Mouse (Mus musculus): ENCODE data around the gene Csl. TPM values are rescaled to one million over a fixed set of nuclear protein-coding genes. Genes with fewer than 3 reads are reported as not detected.

Csl gene
- polyA plus RNA-seq (2014; fragmentation: Illumina TruSeq; extraction: RNeasy Lipid Tissue Mini Kit (QIAGEN cat#74804); ENCODE audit: low read depth, low replicate concordance) = 2.6 TPM

DNA sequence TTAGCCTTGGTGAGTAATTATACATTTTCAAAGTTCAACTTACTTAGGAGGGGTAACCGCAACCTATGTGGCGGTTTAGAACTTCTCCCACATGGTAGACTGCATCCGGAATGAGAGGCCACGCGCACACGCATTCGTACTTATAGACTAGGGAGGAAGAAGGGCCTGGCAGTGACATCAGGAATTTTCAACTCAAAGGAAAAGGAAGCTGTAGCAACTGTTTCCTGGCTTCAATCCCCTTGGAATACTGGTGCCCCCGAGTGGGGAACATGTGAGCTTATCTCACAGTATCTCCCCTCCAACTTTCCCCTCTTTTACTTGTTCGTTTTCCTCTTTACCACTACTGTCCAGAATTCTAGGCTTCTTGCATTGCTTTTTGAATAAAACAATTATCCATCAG is at the start of gene Csl:
TSS of gene Csl (minus strand) at position 101 of the 400 bp plus-strand sequence.

All from adipose tissue, adult 10 weeks (tissue).